Mouse (Mus musculus): ENCODE results near the gene Ranbp2.

The Ranbp2 gene

DNA sequence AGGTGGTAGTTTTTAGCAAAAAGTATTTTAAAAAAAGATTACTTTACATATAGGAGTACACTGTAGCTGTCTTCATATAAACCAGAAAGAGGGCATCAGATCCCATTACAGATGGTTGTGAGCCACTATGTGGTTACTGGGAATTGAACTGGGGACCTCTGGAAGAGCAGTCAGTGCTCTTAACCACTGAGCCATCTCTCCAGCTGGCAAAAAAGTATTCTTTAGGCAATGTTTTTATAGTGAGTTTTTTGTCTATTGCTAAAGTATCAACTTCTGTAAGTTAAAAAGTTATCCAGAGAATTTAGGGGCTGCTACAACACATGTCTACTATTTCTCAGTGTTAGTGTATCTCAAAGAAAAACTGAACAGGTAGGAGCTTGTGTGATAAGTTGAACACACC is 50.0 kb downstream of the Ranbp2 start:
- DNase-seq (ENCODE audit: low read depth, low spot score) = peak; percentile 12

DNA sequence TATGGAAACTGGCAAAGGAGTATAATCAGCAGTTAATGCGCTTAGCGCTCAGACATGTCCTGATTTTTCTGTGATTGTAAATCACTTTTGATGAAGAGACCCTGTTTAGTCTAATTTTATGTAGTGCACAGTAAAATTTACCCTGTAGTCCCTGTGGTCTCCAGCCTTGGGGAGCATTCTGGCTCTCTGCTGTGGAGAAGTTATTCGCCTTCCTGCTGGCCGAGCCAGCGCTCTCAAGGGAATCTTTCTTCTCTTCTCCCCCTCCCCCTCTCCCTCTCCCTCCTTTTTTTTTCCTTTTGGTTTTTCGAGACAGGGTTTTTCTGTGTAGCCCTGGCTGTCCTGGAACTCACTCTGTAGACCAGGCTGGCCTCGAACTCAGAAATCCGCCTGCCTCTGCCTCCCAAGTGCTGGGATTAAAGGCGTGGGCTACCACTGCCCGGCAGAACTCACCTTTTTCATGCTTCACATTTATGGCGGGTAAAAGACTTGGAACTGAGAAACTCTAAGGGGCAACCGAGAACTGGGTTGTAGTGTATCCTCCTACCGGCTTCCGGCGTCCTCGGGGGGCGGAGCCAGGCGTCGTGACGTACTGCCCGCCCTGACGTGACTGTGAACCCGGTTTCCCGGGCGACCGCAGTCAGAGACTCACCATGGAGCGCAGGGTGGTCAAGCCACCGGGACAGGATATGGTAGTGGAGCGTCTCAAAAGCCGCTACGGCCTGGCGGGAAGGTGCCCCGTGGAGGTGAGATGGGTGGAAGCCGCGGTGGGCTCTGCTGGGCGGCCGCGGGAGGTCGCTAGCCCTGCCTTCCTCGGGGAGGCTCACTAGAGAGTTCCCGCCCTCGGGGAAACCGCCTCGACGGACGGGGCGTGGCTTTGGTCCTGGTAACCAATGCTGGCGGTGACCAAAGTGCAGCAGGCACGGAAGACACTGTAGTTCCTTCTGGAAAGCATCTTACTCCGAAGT is 50.9 kb downstream of the Ranbp2 start, which contains the start of gene Ccdc138:
Gene Ccdc138, plus strand, starts transcription at position 629 of the 965 bp plus-strand sequence.
- peak; percentile 89 for DNase-seq (ENCODE audit: low read depth, low spot score)

DNA sequence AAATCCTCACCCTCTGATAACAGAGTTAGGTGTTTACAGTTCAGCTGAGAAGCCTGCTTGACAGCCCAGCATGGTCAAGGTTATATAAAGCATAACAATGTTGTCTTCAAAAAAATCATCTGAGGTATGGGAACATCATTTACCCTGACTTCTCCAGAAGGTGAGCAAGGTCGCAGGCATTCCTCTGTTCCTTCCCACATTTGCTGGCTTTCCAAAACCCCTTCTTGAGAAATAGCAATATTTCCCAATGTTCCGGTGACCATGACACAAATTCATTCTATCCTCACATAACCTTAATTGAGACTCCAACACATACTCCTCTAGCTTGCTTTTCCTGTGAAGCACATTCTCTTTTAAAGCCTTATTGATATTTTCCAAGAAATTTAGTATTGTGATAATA is 51.8 kb downstream of the Ranbp2 start:
- DNase-seq (ENCODE audit: low read depth, low spot score) = no peak

DNA sequence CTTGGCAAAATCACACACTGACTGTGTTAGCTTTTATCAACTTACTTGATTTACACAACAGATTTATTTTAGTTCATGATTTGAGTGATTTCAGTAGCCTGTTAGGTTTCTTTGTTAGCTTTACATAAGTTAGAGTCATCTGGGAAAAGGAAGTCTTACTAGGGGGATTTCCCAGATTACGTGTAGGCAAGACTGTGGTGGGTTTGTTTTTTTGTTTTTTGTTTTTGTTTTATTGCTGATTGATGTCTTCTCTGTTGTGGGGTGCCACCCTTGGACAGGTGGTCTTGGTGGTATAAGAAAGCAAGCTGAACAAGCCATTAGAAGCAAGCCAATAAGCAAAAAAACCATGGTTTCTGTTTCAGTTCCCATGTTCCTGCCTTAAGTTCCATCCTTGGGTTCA is 82.6 kb downstream of the Ranbp2 start:
- no peak for DNase-seq (ENCODE audit: low read depth, low spot score)

DNA sequence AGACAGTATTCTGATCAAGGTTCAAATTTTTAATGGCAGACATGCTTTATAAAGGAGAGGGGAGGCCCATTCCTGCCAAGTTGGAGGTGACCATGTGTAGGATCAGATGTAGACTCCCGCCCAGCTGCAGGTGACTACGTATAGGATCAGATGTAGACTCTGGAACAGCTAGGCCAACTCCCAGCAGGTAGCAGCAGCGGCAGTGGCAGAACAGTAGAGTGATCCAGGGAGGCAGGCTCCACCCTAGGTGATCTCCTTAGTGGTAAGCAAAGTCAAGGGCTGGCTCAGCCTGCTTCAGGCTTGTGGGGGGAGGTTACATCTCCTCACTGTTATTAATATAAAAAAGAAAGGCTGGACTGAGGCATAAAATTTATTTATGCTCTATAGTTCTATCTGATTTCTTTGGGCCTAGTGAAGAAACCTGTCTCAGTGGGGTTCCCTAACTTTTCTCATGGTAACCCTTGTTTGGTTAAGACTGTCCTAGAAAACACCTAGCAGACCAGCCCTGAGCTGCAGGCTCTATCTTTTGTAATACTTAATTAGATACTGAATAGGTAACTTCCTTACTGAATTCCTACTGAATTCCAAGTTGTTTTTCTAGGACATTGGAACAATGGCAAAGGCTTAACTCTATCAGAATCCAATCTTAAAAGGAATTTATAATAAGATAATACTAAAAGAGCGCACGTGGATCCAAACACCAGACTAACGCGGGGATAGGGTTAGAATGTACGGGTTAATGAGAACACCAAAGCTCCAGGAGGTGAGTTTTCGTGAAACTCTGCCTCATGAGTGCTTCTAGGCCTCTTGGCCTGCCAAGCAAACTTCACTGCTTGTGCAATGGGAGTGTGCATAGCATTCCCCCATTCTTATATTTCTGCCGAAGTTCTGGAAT is 84.4 kb downstream of the Ranbp2 start:
- peak; percentile 76 for DNase-seq (ENCODE audit: low read depth, low spot score)

DNA sequence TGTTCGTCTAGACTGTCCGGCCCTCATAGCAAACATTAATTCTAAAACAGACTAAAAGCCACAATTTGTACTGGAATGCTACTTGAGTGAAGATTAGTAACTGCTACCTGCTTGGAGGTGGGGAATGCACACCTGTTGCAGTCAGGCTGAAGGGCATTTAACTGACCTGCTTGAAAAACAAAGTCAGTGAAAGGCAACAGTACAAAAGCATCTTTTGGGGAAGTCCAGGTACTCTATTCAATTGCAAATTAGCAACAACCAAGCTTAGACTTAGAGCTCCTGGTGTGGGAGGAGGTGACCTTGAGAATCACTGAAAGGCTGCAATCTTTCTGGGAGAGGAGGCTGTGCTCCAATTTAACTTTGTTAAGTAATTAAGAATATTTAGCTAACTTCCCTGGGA is 85.5 kb downstream of the Ranbp2 start:
- peak; percentile 96 for DNase-seq (ENCODE audit: low read depth, low spot score)

DNA sequence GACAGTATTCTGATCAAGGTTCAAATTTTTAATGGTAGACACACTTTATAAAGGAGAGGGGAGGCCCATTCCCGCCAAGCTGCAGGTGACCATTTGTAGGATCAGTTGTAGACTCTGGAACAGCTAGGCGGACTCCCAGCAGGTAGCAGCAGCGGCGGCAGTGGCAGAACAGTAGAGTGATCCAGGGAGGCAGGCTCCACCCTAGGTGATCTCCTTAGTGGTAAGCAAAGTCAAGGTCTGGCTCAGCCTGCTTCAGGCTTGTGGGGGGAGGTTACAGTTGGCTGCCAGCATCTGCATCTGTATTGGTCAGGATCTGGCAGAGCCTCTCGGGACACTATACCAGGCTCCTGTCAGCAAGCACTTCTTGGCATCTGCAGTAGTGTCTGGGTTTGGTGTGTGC is 89.6 kb downstream of the Ranbp2 start:
- peak; percentile 58 for DNase-seq (ENCODE audit: low read depth, low spot score)

DNA sequence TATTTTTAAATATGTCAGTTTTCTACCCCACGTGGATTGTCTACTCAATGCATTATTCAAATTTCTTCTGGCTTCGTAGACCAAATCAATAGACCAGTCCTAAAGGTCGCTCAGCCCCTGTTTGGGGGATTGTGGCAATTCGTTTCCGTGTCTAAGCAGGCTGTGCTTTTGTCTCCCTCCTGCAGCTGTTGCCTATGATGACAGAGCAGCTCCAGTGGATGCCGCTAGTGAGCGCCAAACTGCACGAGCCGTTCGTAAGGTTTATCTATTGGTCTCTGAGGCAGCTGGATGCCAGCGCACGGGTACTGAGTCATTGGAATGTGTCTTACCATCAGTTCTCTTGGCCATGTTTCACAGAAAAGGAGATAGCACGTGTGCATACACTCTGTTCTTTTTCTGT is 93.9 kb downstream of the Ranbp2 start:
- DNase-seq (ENCODE audit: low read depth, low spot score) = peak; percentile 80
